Mouse (Mus musculus) c-Kit-positive CD71-positive TER-119-positive erythroid progenitor cells, embryonic 14.5 days (primary cell): ENCODE data around the gene Gm11567.
"Not testable (repeated sequence)": the region's sequence is repeated elsewhere in the genome, so short reads cannot be mapped to it uniquely, and the experiment has no call there.

Experiments used
- DNase-seq: peaks from one replicate; pipeline ENCODE4 v3.0.0-alpha.2; 2013; ENCODE audit warnings: low spot score

The Gm11567 gene

GRCm38 (mm10) chr11:99878887-99879286 lies at the start of gene Gm11567:
Gm11567 (plus strand) TSS chr11:99879187.
- DNase-seq = not testable (repeated sequence)

- no peak for DNase-seq
These were observed 41.0 kb upstream of the Gm11567 start, which contains the start of gene 2300003K06Rik for GRCm38 (mm10) chr11:99837966-99838365. 2300003K06Rik (minus strand) TSS chr11:99838066.

GRCm38 (mm10) chr11:99842185-99842584 lies 36.8 kb upstream of the Gm11567 start:
- no peak for DNase-seq

- no peak for DNase-seq
These were observed 32.2 kb upstream of the Gm11567 start for GRCm38 (mm10) chr11:99846746-99847145.

- no peak for DNase-seq
These were observed 27.5 kb upstream of the Gm11567 start, which contains the start of gene Krtap4-16 for GRCm38 (mm10) chr11:99851508-99851907. Krtap4-16 (minus strand) TSS chr11:99851608.

- no peak for DNase-seq
These were observed 24.9 kb upstream of the Gm11567 start for GRCm38 (mm10) chr11:99854121-99854520.

GRCm38 (mm10) chr11:99857617-99858016 lies 21.4 kb upstream of the Gm11567 start, which contains the start of gene Gm11568:
Gm11568 (plus strand) TSS chr11:99857917.
- DNase-seq = no peak

- DNase-seq = no peak
These were observed 20.2 kb upstream of the Gm11567 start for GRCm38 (mm10) chr11:99858761-99859160.

- not testable (repeated sequence) for DNase-seq
These were observed 14.8 kb upstream of the Gm11567 start, which contains the start of gene Gm11559 for GRCm38 (mm10) chr11:99864176-99864575. Gm11559 (plus strand) TSS chr11:99864476.

GRCm38 (mm10) chr11:99873089-99873488 lies 5.9 kb upstream of the Gm11567 start, which contains the start of gene Krtap9-1:
Krtap9-1 (plus strand) TSS chr11:99873389.
- not testable (repeated sequence) for DNase-seq

- no peak for DNase-seq
These were observed 28.6 kb downstream of the Gm11567 start, which contains the start of gene Krtap31-1 for GRCm38 (mm10) chr11:99907620-99908019. Krtap31-1 (plus strand) TSS chr11:99907920.

GRCm38 (mm10) chr11:99914451-99914850 lies 35.5 kb downstream of the Gm11567 start, which contains the start of gene Gm11565:
Gm11565 (plus strand) TSS chr11:99914751.
- DNase-seq = no peak
